Mouse (Mus musculus): Measurements from ENCODE around the gene Pheta2. TPM values are rescaled to one million over a fixed set of nuclear protein-coding genes. Genes with fewer than 3 reads are reported as not detected.

Gene Pheta2
- polyA plus RNA-seq, 1 experiment from 2014 or later = 14.1 TPM

DNA sequence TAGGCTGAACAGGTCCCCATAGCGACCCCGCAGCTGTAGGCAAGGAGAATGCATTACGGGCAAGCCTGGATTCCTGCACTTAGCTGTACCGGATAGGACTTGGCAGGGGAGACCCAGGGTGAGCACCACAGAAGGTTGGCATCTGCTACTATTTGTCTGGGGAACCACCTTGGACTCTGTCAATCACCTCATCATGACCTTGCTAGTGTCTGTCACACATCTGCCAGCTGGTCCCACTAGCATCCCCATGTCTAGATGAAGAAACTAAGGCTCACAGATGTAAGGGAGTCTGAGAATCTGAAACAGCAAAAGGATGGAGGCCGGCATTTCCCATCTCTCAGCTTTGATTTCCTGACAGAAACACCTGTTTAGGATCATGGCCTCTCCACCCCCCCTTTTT lies 35.7 kb downstream of the Pheta2 start:
- no peak overlapping the region for H3K9ac ChIP-seq (ENCODE audit: low read length)
- no peaks in the 10 kb centered on the region for H3K27me3 ChIP-seq (ENCODE audit: control insufficient read depth, insufficient read depth, low read depth, low read length)
- no peaks in the 10 kb centered on the region for H3K9me3 ChIP-seq (ENCODE audit: control insufficient read depth, low read length)
- H3K4me1 ChIP-seq (replicated peaks; ENCODE audit: control insufficient read depth, insufficient read depth, low read length) = peaks cover 24% of the 10 kb centered on the region
- ATAC-seq (ENCODE audit: low read depth) = no peak
- H3K4me3 ChIP-seq (ENCODE audit: low read length) = no peak overlapping the region
- no peak overlapping the region for H3K4me2 ChIP-seq (ENCODE audit: low read depth, low read length)
- H3K36me3 ChIP-seq (ENCODE audit: control insufficient read depth, insufficient read depth, low read length) = no peaks in the 10 kb centered on the region
- 88% methylated on average over 5 of the region's 5 CpGs for WGBS
- H3K27ac ChIP-seq (ENCODE audit: low read length) = no peak overlapping the region

DNA sequence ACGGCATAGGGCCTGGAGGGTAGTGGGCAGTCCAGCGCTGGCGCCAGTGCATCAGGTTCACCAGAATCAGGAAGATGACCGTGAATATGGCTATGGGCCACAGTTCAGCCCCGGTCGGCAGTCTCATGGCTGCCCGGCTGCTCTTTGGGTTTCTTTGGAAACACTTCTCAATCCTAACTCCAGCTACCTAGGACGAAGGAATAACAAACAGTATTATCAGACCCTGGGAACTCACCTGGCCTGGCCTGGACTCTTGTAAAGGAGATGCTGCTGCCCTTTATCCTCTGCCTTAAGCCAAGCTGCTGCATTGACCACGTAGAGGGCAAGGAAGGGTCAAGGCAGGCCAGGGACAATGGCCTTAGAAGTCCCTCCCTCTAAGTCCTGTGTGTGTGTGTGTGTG lies 37.1 kb downstream of the Pheta2 start:
- Histone ChIP-seq H3K36me3 (ENCODE audit: control insufficient read depth, insufficient read depth, low read length) (no peaks in the 10 kb centered on the region), H3K4me3 (ENCODE audit: low read length) (no peak overlapping the region), H3K9me3 (ENCODE audit: control insufficient read depth, low read length) (no peaks in the 10 kb centered on the region), H3K4me2 (ENCODE audit: low read depth, low read length) (no peak overlapping the region), H3K9ac (ENCODE audit: low read length) (no peak overlapping the region), H3K27ac (ENCODE audit: low read length) (peak overlapping the region; percentile 80; the same call in 1 of the 2 replicates), H3K4me1 (replicated peaks; ENCODE audit: control insufficient read depth, insufficient read depth, low read length) (peaks cover 28% of the 10 kb centered on the region), H3K27me3 (ENCODE audit: control insufficient read depth, insufficient read depth, low read depth, low read length) (no peaks in the 10 kb centered on the region)
- 83% methylated on average over 9 of the region's 9 CpGs for WGBS
- no peak for ATAC-seq (ENCODE audit: low read depth)

DNA sequence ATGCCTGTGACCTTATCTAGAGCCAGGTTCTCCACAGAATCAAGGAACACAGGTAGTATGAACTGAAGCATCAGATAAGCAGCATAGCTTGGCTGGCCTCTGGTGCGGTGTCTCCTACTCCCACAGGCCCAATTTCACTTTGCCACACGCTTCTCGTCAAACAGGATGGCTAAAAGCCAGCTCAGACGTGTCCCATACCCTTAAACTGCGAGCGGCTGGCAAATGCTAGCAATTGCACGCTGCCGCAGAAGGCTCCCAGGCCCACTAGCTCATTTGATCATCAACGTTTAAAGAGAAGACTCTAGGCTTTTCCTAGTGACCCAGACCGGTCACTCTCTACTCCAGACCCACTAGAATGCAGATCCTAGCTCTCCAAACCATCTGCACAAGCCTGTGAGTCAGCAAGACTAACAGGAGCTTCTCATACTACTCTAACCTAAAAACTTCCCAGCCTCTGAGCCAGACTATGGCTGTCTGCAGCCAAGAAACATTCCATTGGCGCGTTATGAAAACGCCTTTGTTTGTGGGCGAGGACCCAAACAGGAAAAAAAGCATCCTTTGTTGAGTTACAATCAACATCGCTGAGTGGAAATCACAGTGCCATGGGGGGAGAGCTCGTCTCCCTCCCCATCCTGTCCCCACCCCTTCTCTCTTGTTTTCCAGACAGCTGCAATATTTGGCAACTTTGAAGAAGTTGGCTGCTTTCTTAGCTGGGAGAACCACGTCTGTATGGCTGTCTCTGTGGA lies 37.8 kb downstream of the Pheta2 start:
- Histone ChIP-seq H3K4me3 (ENCODE audit: low read length) (no peak overlapping the region), H3K9me3 (ENCODE audit: control insufficient read depth, low read length) (no peaks in the 10 kb centered on the region), H3K27ac (ENCODE audit: low read length) (peak overlapping the region; percentile 80), H3K9ac (ENCODE audit: low read length) (no peak overlapping the region), H3K4me1 (replicated peaks; ENCODE audit: control insufficient read depth, insufficient read depth, low read length) (peaks cover 30% of the 10 kb centered on the region), H3K27me3 (ENCODE audit: control insufficient read depth, insufficient read depth, low read depth, low read length) (no peaks in the 10 kb centered on the region), H3K36me3 (ENCODE audit: control insufficient read depth, insufficient read depth, low read length) (no peaks in the 10 kb centered on the region), H3K4me2 (ENCODE audit: low read depth, low read length) (peak overlapping the region; percentile 14; the same call in 1 of the 2 replicates)
- peak; percentile 50; the same call in 1 of the 2 replicates for ATAC-seq (ENCODE audit: low read depth)
- 39% methylated on average over 17 of the region's 17 CpGs for WGBS

DNA sequence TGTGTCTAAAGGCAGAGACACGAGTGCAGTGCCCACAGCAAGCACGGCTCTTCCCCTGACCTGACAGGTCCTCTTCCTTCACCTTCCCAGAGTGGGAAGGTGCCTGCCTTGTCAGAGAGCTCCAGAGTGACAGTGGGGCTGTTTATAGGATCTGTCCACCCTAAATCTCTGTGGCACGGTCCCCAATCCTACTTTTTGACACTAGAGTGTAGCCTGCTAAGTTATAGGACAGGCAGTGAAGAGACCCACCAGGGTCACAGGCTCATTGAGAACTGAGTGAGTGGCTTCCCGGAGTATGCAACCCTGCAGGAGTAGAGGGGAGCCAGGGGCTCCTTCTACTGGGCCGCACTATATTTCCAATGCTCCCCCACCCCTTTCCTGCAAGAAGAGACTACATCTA lies 39.0 kb downstream of the Pheta2 start:
- 51% methylated on average over 5 of the region's 5 CpGs for WGBS
- peak overlapping the region; percentile 78; the same call in 1 of the 2 replicates for H3K27ac ChIP-seq (ENCODE audit: low read length)
- no peak for ATAC-seq (ENCODE audit: low read depth)

DNA sequence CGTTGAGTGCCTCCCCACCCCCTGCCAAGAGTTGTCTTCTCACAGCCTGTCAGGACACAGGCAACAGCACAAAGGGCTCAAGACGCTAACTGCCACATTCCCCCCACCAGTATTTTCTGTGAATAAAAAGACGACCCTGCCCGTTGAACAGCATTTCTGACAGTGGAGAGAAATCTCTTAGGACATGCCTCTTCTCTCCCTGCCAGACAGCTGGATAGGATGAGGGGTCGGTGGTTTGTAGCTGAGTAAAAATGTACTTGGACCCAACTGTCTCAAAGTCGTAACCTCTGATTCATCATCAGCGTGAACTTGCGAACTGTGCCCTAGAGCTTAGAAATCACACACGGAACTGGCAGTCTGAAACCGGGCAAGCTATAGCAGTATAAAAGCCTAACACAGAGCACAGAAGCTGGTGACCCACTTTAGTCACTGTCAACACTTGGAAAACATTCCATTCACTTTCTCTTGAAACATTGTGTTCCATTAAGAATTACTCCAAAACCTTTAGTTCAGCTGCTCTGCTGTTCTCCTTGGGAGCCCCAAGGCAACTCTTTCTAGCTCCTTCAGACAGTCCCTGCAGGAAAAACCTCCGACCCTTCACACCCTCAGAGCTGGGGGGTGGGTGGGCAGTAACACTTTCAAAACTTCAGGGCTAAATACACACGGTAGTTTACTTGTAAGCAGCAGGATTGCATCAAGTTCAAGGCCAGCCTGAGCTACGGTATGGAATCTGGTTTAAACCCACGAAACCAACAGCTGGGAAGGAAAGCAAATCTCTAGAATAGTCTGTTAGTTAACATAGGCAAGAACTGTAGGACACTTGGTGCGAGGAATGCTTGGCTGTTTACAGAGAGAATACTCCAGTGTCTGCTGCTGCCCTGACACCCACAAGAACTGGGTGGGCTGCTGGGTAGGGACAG lies 39.8 kb downstream of the Pheta2 start:
- H3K27me3 ChIP-seq (ENCODE audit: control insufficient read depth, insufficient read depth, low read depth, low read length) = no peaks in the 10 kb centered on the region
- 32% methylated on average over 15 of the region's 15 CpGs for WGBS
- no peak overlapping the region for H3K4me3 ChIP-seq (ENCODE audit: low read length)
- H3K4me2 ChIP-seq (ENCODE audit: low read depth, low read length) = peak overlapping the region; percentile 78
- no peaks in the 10 kb centered on the region for H3K9me3 ChIP-seq (ENCODE audit: control insufficient read depth, low read length)
- ATAC-seq (ENCODE audit: low read depth) = no peak
- peak overlapping the region; percentile 35; the same call in 1 of the 2 replicates for H3K9ac ChIP-seq (ENCODE audit: low read length)
- H3K36me3 ChIP-seq (ENCODE audit: control insufficient read depth, insufficient read depth, low read length) = no peaks in the 10 kb centered on the region
- H3K4me1 ChIP-seq (replicated peaks; ENCODE audit: control insufficient read depth, insufficient read depth, low read length) = peaks cover 30% of the 10 kb centered on the region
- H3K27ac ChIP-seq (ENCODE audit: low read length) = peak overlapping the region; percentile 78

More for the DNA sequence above, 39.0 kb downstream of the Pheta2 start:
- Histone ChIP-seq H3K4me1 (replicated peaks; ENCODE audit: control insufficient read depth, insufficient read depth, low read length) (peaks cover 30% of the 10 kb centered on the region), H3K9me3 (ENCODE audit: control insufficient read depth, low read length) (no peaks in the 10 kb centered on the region), H3K36me3 (ENCODE audit: control insufficient read depth, insufficient read depth, low read length) (no peaks in the 10 kb centered on the region), H3K4me2 (ENCODE audit: low read depth, low read length) (no peak overlapping the region), H3K9ac (ENCODE audit: low read length) (no peak overlapping the region), H3K4me3 (ENCODE audit: low read length) (no peak overlapping the region), H3K27me3 (ENCODE audit: control insufficient read depth, insufficient read depth, low read depth, low read length) (no peaks in the 10 kb centered on the region)

DNA sequence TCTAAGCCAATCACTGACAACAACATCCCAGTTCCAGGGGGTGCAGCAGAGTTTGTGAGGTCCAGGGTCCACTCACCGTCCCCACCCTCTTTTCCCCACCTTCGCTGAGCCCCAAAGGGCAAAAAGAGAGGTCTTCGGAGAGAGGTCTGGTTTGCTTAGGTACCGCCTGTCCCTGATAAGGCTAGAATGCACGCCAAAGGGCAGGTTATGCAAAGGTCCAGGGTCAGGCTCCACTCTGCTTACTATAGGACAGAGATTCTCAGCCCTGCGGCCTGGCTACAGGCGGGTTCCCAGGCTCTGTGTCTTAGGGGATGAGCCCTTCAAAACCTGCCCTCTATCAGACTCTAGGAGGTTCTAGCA lies 40.7 kb downstream of the Pheta2 start:
- peak overlapping the region; percentile 75 for H3K9ac ChIP-seq (ENCODE audit: low read length)
- no peaks in the 10 kb centered on the region for H3K27me3 ChIP-seq (ENCODE audit: control insufficient read depth, insufficient read depth, low read depth, low read length)
- ATAC-seq (ENCODE audit: low read depth) = no peak; the same call in 1 of the 2 replicates
- H3K9me3 ChIP-seq (ENCODE audit: control insufficient read depth, low read length) = no peaks in the 10 kb centered on the region
- peak overlapping the region; percentile 78 for H3K4me2 ChIP-seq (ENCODE audit: low read depth, low read length)
- peak overlapping the region; percentile 61 for H3K4me3 ChIP-seq (ENCODE audit: low read length)
- H3K36me3 ChIP-seq (ENCODE audit: control insufficient read depth, insufficient read depth, low read length) = no peaks in the 10 kb centered on the region
- H3K27ac ChIP-seq (ENCODE audit: low read length) = peak overlapping the region; percentile 78
- H3K4me1 ChIP-seq (replicated peaks; ENCODE audit: control insufficient read depth, insufficient read depth, low read length) = peaks cover 30% of the 10 kb centered on the region
- WGBS = 22% methylated on average over 7 of the region's 7 CpGs

DNA sequence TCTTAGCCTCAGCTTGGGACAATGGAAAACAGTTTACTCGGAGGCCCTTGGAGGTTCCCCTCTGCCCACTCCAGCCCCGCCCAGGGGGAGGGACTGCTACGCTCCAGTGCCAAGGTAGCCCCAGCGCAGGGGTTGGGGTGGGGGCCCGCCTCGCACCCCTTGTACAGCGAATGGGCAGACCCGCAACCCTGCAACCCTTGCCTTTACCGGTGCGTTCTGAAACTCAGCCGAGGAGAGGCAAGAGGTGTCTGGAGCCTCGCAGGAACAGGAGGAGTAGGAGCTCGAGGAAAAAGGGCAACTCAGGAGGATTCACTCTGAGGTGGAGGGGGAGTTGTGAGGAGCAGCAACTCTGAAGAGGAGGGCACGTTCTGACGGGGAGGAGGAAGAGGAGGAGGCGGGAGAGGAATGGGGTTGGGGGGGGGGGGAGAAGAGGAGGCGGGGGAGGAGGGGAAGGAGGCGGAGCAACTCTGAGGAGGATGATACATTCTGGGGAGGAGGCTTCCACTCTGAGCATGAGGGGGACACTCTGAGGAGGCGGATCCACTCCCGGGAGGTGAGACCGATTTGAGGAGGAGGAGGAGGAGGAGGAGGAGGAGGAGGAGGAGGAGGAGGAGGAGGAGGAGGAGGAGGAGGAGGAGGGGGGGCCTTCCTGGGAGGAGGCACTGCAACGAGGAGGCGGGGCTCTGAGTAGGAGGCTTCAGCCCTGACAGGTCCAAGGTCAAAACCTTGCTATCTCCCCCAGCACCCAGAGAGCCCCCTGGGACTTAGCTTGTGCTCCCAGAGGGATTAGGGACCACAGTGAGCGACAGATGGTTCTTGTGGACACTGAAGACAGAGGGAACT lies 41.4 kb downstream of the Pheta2 start, which contains the start of gene Cyp2d22:
Gene Cyp2d22, minus strand, starts transcription at position 390 of the 843 bp plus-strand sequence.
- Histone ChIP-seq H3K27ac (ENCODE audit: low read length) (peak within 1 kb of the TSS; percentile 78), H3K4me1 (replicated peaks; ENCODE audit: control insufficient read depth, insufficient read depth, low read length) (peaks cover 30% of the 10 kb centered on the region), H3K9me3 (ENCODE audit: control insufficient read depth, low read length) (no peaks in the 10 kb centered on the region), H3K9ac (ENCODE audit: low read length) (peak within 1 kb of the TSS; percentile 75), H3K4me2 (ENCODE audit: low read depth, low read length) (peak within 1 kb of the TSS; percentile 78), H3K27me3 (ENCODE audit: control insufficient read depth, insufficient read depth, low read depth, low read length) (no peaks in the 10 kb centered on the region), H3K36me3 (ENCODE audit: control insufficient read depth, insufficient read depth, low read length) (no peaks in the 10 kb centered on the region), H3K4me3 (ENCODE audit: low read length) (peak within 1 kb of the TSS; percentile 61)
- peak; percentile 62 for ATAC-seq (ENCODE audit: low read depth)
- 2% methylated on average over 16 of the region's 24 CpGs for WGBS

DNA sequence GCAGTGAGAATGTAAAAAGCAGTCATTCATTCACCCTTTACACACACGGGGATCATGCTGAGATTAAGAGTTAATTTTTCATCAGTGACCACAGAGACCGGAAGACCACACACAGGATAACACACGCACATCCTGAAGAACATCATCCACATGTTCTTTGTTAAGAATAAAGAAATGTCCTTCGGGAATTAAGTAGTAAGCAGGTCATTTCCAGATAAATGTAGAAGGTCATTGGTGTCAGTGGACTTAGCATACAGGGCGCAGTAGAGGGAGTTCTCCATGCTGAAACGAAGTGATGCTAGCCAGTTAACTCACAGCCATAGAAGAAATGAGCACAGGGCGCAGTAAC lies 41.9 kb downstream of the Pheta2 start:
- H3K4me1 ChIP-seq (replicated peaks; ENCODE audit: control insufficient read depth, insufficient read depth, low read length) = peaks cover 30% of the 10 kb centered on the region
- H3K4me3 ChIP-seq (ENCODE audit: low read length) = peak overlapping the region; percentile 35
- no peak for ATAC-seq (ENCODE audit: low read depth)
- no peaks in the 10 kb centered on the region for H3K36me3 ChIP-seq (ENCODE audit: control insufficient read depth, insufficient read depth, low read length)
- 33% methylated on average over 7 of the region's 7 CpGs for WGBS
- H3K27ac ChIP-seq (ENCODE audit: low read length) = no peak overlapping the region
- peak overlapping the region; percentile 43; the same call in 1 of the 2 replicates for H3K9ac ChIP-seq (ENCODE audit: low read length)
- H3K4me2 ChIP-seq (ENCODE audit: low read depth, low read length) = peak overlapping the region; percentile 78
- no peaks in the 10 kb centered on the region for H3K27me3 ChIP-seq (ENCODE audit: control insufficient read depth, insufficient read depth, low read depth, low read length)
- no peaks in the 10 kb centered on the region for H3K9me3 ChIP-seq (ENCODE audit: control insufficient read depth, low read length)
